Mouse (Mus musculus) midbrain, embryonic 15.5 days (tissue): ENCODE measurements around the gene Mrps34. TPM values are rescaled to one million over a fixed set of nuclear protein-coding genes. Genes with fewer than 3 reads are reported as not detected.

Source experiments
- polyA plus RNA-seq: library from polyadenylated mRNA; unstranded; fragments of >200 nt; fragmentation: Nextera tagmentation; extraction: Ambion mirVana; gene quantifications from 2 replicates; pipeline ENCODE4 v1.2.1, GENCODE M21; 2015

Gene Mrps34
- polyA plus RNA-seq, 1 experiment from 2014 or later: 78.9 TPM

Other genes with a start within 250 kb of the Mrps34 start
- 45.3 and 52.6 TPM in 2 replicates for gene Slc9a3r2, start 244.8 kb upstream of the Mrps34 start, polyA plus RNA-seq
- gene Npw, start 236.7 kb upstream of the Mrps34 start, polyA plus RNA-seq: 0.38 and 0.66 TPM in 2 replicates
- 21.9 and 22.9 TPM in 2 replicates for gene Zfp598, start 225.4 kb upstream of the Mrps34 start, polyA plus RNA-seq
- 240 and 255 TPM in 2 replicates for gene Syngr3, start 205.2 kb upstream of the Mrps34 start, polyA plus RNA-seq
- gene Gfer, start 199.0 kb upstream of the Mrps34 start, polyA plus RNA-seq: 36.2 and 39.2 TPM in 2 replicates
- gene Noxo1, start 198.9 kb upstream of the Mrps34 start, polyA plus RNA-seq: 2.1 and 2.5 TPM in 2 replicates
- gene Tbl3, start 187.5 kb upstream of the Mrps34 start, polyA plus RNA-seq: 71.4 and 72.1 TPM in 2 replicates
- not detected in 2 replicates for gene Rnf151, start 177.1 kb upstream of the Mrps34 start, polyA plus RNA-seq
- gene Rps2, start 177.0 kb upstream of the Mrps34 start, polyA plus RNA-seq: 706 and 744 TPM in 2 replicates
- 270 and 281 TPM in 2 replicates for gene Ndufb10, start 170.6 kb upstream of the Mrps34 start, polyA plus RNA-seq
- not detected in 2 replicates for gene Rpl3l, start 167.3 kb upstream of the Mrps34 start, polyA plus RNA-seq
- 16.5 and 19.8 TPM in 2 replicates for gene Msrb1, start 158.5 kb upstream of the Mrps34 start, polyA plus RNA-seq
- 0.25 TPM in 1 of 2 replicates, not detected in the other for gene Hs3st6, start 142.1 kb upstream of the Mrps34 start, polyA plus RNA-seq
- gene Meiob, start 90.8 kb upstream of the Mrps34 start, polyA plus RNA-seq: not detected in 2 replicates
- gene Hagh, start 55.0 kb upstream of the Mrps34 start, polyA plus RNA-seq: 61.5 and 66.8 TPM in 2 replicates
- 19.1 TPM in 2 replicates for gene Fahd1, start 44.8 kb upstream of the Mrps34 start, polyA plus RNA-seq
- gene Igfals, start 29.1 kb upstream of the Mrps34 start, polyA plus RNA-seq: 0.10 TPM in 1 of 2 replicates, not detected in the other
- gene Nubp2, start 8.8 kb upstream of the Mrps34 start, polyA plus RNA-seq: 61.2 and 65.7 TPM in 2 replicates
- 94.1 and 97.2 TPM in 2 replicates for gene Spsb3, start 8.5 kb upstream of the Mrps34 start, polyA plus RNA-seq
- gene Eme2, start within 50 bp of the Mrps34 start, polyA plus RNA-seq: 31.5 and 33.4 TPM in 2 replicates
- gene Nme3, start 1.4 kb downstream of the Mrps34 start, polyA plus RNA-seq: 79.7 and 82.3 TPM in 2 replicates
- gene Mapk8ip3, start 41.9 kb downstream of the Mrps34 start, polyA plus RNA-seq: 99.5 and 112 TPM in 2 replicates
- 102 and 103 TPM in 2 replicates for gene Jpt2, start 65.6 kb downstream of the Mrps34 start, polyA plus RNA-seq
- gene Cramp1l, start 120.7 kb downstream of the Mrps34 start, polyA plus RNA-seq: 6.3 and 7.1 TPM in 2 replicates
- 20.0 and 22.5 TPM in 2 replicates for gene Ift140, start 121.0 kb downstream of the Mrps34 start, polyA plus RNA-seq
- gene Tmem204, start 188.5 kb downstream of the Mrps34 start, polyA plus RNA-seq: 12.6 and 13.0 TPM in 2 replicates
- 57.8 and 67.0 TPM in 2 replicates for gene Telo2, start 220.9 kb downstream of the Mrps34 start, polyA plus RNA-seq
- not detected in 2 replicates for gene Ptx4, start 225.6 kb downstream of the Mrps34 start, polyA plus RNA-seq
- 35.0 and 36.3 TPM in 2 replicates for gene Clcn7, start 238.3 kb downstream of the Mrps34 start, polyA plus RNA-seq